ENCODE assay signal across 8 mouse cellular contexts in genomic region chr2:168590168-168590551, GRCm38 (mm10). TPM values are rescaled to one million over a fixed set of nuclear protein-coding genes. Genes with fewer than 3 reads are reported as not detected.
DNase-seq lines count a peak whose midpoint lies in the region; ATAC-seq and TF ChIP-seq lines count a peak whose summit lies in the region.

No protein-coding gene starts in this region.

- no peak for TF ChIP-seq CTCF in stomach, postnatal 0 days (IDR thresholded peaks at IDR 0.05; ENCODE audit: low read depth)

- peak overlapping the region; percentile 37 for H3K4me3 ChIP-seq in erythroblast, embryonic 14.5 days (replicated peaks)
- H3K4me3 ChIP-seq in embryonic facial prominence, embryonic 11.5 days (ENCODE audit: low read depth, low read length): peak overlapping the region; percentile 40
- peak overlapping the region; percentile 31 for H3K4me3 ChIP-seq in limb, embryonic 11.5 days (ENCODE audit: low read depth, low read length)
- H3K4me3 ChIP-seq in midbrain, embryonic 10.5 days: peak overlapping the region; percentile 63
- peak overlapping the region; percentile 45 for H3K4me3 ChIP-seq in stomach, postnatal 0 days (ENCODE audit: low read depth, low read length)

- no peak overlapping the region for H3K27ac ChIP-seq in embryonic facial prominence, embryonic 11.5 days (replicated peaks; ENCODE audit: low read depth, low read length)
- no peak overlapping the region for H3K27ac ChIP-seq in limb, embryonic 11.5 days (replicated peaks; ENCODE audit: low read depth, low read length)
- H3K27ac ChIP-seq in midbrain, embryonic 10.5 days (replicated peaks): peak overlapping the region; percentile 55
- H3K27ac ChIP-seq in stomach, postnatal 0 days (replicated peaks): no peak overlapping the region

- ATAC-seq in erythroblast, adult 5-6 weeks (replicated peaks; ENCODE audit: low FRiP score, poor library complexity, severe bottlenecking): no peak
- no peak for ATAC-seq in embryonic facial prominence, embryonic 11.5 days (replicated peaks; ENCODE audit: insufficient number of reproducible peaks, low FRiP score, low TSS enrichment, low read depth)
- peak; percentile 69; the same call in 1 of the 2 replicates for ATAC-seq in limb, embryonic 11.5 days (ENCODE audit: insufficient number of reproducible peaks, low FRiP score, low TSS enrichment, low read depth)
- ATAC-seq in stomach, postnatal 0 days (ENCODE audit: low FRiP score, low TSS enrichment): peak; percentile 89

- peak overlapping the region; percentile 68 for H3K4me2 ChIP-seq in embryonic facial prominence, embryonic 11.5 days (ENCODE audit: low read depth, low read length)
- H3K4me2 ChIP-seq in limb, embryonic 11.5 days (ENCODE audit: low read depth, severe bottlenecking): peak overlapping the region; percentile 68
- peak overlapping the region; percentile 68 for H3K4me2 ChIP-seq in stomach, postnatal 0 days (replicated peaks; ENCODE audit: low read depth)

- no peak for TF ChIP-seq EP300 in stomach, postnatal 0 days (optimal IDR thresholded peaks at IDR 0.05)

- no peaks in the 10 kb centered on the region for H3K36me3 ChIP-seq in erythroblast, embryonic 14.5 days (ENCODE audit: control insufficient read depth)
- no peaks in the 10 kb centered on the region for H3K36me3 ChIP-seq in embryonic facial prominence, embryonic 11.5 days (replicated peaks; ENCODE audit: control insufficient read depth, insufficient read depth, low read depth, low read length)
- no peaks in the 10 kb centered on the region for H3K36me3 ChIP-seq in limb, embryonic 11.5 days (ENCODE audit: control insufficient read depth, insufficient read depth, low read length)
- H3K36me3 ChIP-seq in midbrain, embryonic 10.5 days: no peaks in the 10 kb centered on the region
- no peaks in the 10 kb centered on the region for H3K36me3 ChIP-seq in stomach, postnatal 0 days (ENCODE audit: control insufficient read depth, insufficient read depth, low read length)

- under 1% methylated on average over 24 of the region's 38 CpGs for WGBS in embryonic facial prominence, embryonic 11.5 days
- WGBS in limb, embryonic 11.5 days: 1% methylated on average over 38 of the region's 38 CpGs
- WGBS in midbrain, embryonic 10.5 days: 2% methylated on average over 37 of the region's 38 CpGs
- WGBS in stomach, postnatal 0 days: 1% methylated on average over 27 of the region's 38 CpGs

- peak overlapping the region; percentile 32 for H3K9ac ChIP-seq in embryonic facial prominence, embryonic 11.5 days (replicated peaks; ENCODE audit: low read length)
- 0 out of 2 replicates have a peak overlapping the region, but pooled peaks have one; percentile 17 for H3K9ac ChIP-seq in limb, embryonic 11.5 days (ENCODE audit: low read length)
- peak overlapping the region; percentile 53 for H3K9ac ChIP-seq in stomach, postnatal 0 days (ENCODE audit: low read length)

- H3K4me1 ChIP-seq in erythroblast, embryonic 14.5 days (ENCODE audit: control insufficient read depth): peaks cover 14% of the 10 kb centered on the region
- peaks cover 6% of the 10 kb centered on the region; the same call in 1 of the 2 replicates for H3K4me1 ChIP-seq in embryonic facial prominence, embryonic 11.5 days (ENCODE audit: control insufficient read depth, insufficient read depth, low read length)
- H3K4me1 ChIP-seq in limb, embryonic 11.5 days (ENCODE audit: control insufficient read depth, insufficient read depth, low read length): peaks cover 8% of the 10 kb centered on the region
- peaks cover 27% of the 10 kb centered on the region for H3K4me1 ChIP-seq in midbrain, embryonic 10.5 days
- H3K4me1 ChIP-seq in stomach, postnatal 0 days (replicated peaks; ENCODE audit: control insufficient read depth, insufficient read depth): no peaks in the 10 kb centered on the region

- DNase-seq in embryonic facial prominence, embryonic 11.5 days (ENCODE audit: low spot score): peak; percentile 25
- DNase-seq in heart, postnatal 4 days: peak; percentile 60
- peak; percentile 49 for DNase-seq in limb, embryonic 11.5 days (ENCODE audit: low spot score)
- DNase-seq in midbrain, embryonic 10.5 days (ENCODE audit: low spot score): peak; percentile 42
- peak; percentile 89 for DNase-seq in stomach, postnatal 0 days (ENCODE audit: low spot score)
- DNase-seq in left cerebral cortex, adult 9 months (ENCODE audit: low spot score in 2 of 2): no peak

- no peaks in the 10 kb centered on the region for H3K9me3 ChIP-seq in erythroblast, embryonic 14.5 days (ENCODE audit: control insufficient read depth, low read length)
- H3K9me3 ChIP-seq in embryonic facial prominence, embryonic 11.5 days (replicated peaks; ENCODE audit: control insufficient read depth, low read length): no peaks in the 10 kb centered on the region
- H3K9me3 ChIP-seq in limb, embryonic 11.5 days (ENCODE audit: control insufficient read depth, low read length): no peaks in the 10 kb centered on the region
- H3K9me3 ChIP-seq in midbrain, embryonic 10.5 days (replicated peaks): no peaks in the 10 kb centered on the region
- no peaks in the 10 kb centered on the region for H3K9me3 ChIP-seq in stomach, postnatal 0 days (ENCODE audit: control insufficient read depth, low read length)

- H3K27me3 ChIP-seq in erythroblast, embryonic 14.5 days (ENCODE audit: control insufficient read depth): peaks cover 29% of the 10 kb centered on the region
- H3K27me3 ChIP-seq in embryonic facial prominence, embryonic 11.5 days (ENCODE audit: control insufficient read depth, insufficient read depth, low read length): peaks cover 22% of the 10 kb centered on the region
- H3K27me3 ChIP-seq in limb, embryonic 11.5 days (ENCODE audit: control insufficient read depth, insufficient read depth, low read length): peaks cover 18% of the 10 kb centered on the region
- peaks cover 53% of the 10 kb centered on the region for H3K27me3 ChIP-seq in midbrain, embryonic 10.5 days (ENCODE audit: low read depth, poor library complexity, severe bottlenecking)
- no peaks in the 10 kb centered on the region for H3K27me3 ChIP-seq in stomach, postnatal 0 days (ENCODE audit: control insufficient read depth, insufficient read depth, low read length)

RNA-seq across cellular contexts. Expression of gene Nfatc2, which starts 11.3 kb away (rescaled TPM):
- polyA plus RNA-seq in erythroblast, embryonic 14.5 days (2012): not detected in 2 replicates
- total RNA-seq in erythroblast, adult 5-6 weeks (2015; ENCODE audit: low replicate concordance): 0.63 and 6.5 TPM in 2 replicates
- 0.43 and 1.1 TPM in 2 replicates for total RNA-seq in erythroblast, adult 5-6 weeks (2017; ENCODE audit: low replicate concordance)
- polyA plus RNA-seq in embryonic facial prominence, embryonic 11.5 days (2014; fragmentation: Nextera tagmentation; extraction: Ambion mirVana): 0.87 and 1.1 TPM in 2 replicates
- total RNA-seq in heart, postnatal 4 days (2021): 10 to 100 TPM; 18.8 to 21.3 TPM
- polyA plus RNA-seq in limb, embryonic 11.5 days (2014; fragmentation: Nextera tagmentation; extraction: Ambion mirVana): 4.9 and 5.8 TPM in 2 replicates
- 0.54 and 0.61 TPM in 2 replicates for polyA plus RNA-seq in midbrain, embryonic 10.5 days (2016; fragmentation: Nextera tagmentation; extraction: Ambion mirVana)
- polyA plus RNA-seq in stomach, postnatal 0 days (2015; fragmentation: Nextera tagmentation; extraction: Ambion mirVana): 2.0 and 2.2 TPM in 2 replicates

Comparison
In these comparisons a context has a peak if more than half of its experiments do, and no peak if none do; other contexts are left out.
1. ATAC-seq: peak in limb, embryonic 11.5 days (single experiment) and stomach, postnatal 0 days (single experiment); none in erythroblast, adult 5-6 weeks (single experiment) and embryonic facial prominence, embryonic 11.5 days (single experiment).
2. DNase-seq: peak in embryonic facial prominence, embryonic 11.5 days (single experiment), heart, postnatal 4 days (single experiment), limb, embryonic 11.5 days (single experiment), midbrain, embryonic 10.5 days (single experiment) and stomach, postnatal 0 days (single experiment); none in left cerebral cortex, adult 9 months (0 of 2).
3. Peak in every context shown above with its lines, with median percentiles within 50 percentile points of each other: H3K4me3 ChIP-seq, H3K4me2 ChIP-seq and H3K9ac ChIP-seq.